In the genomic region with DNA sequence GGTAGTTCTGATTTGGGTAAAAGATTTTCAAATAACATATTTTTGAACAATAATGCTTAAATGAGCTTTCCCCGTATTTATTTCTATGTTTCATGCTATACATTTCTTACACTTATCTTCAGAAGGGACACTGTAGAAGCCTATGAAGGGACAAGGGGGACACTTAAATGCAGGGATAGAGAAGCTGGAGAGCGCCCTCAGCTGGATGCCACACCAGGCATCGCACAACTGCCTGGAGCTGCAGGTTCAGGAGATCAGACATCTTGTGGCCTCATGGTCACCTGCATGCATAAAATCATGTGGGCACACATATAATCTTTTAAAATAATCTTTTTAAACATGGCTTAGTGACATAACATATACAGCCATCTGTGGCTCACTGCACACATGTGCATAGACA, we compare ENCODE assay signal across 21 mouse cellular contexts. TPM values are rescaled to one million over a fixed set of nuclear protein-coding genes. Genes with fewer than 3 reads are reported as not detected.
A peak's percentile ranks its signal among the peaks of the same experiment; 100 is the strongest.
DNase-seq lines count a peak whose midpoint lies in the region; ATAC-seq and TF ChIP-seq lines count a peak whose summit lies in the region.
"Had no signal": no experiment of that assay in that cellular context is flagged by ENCODE, and none has a peak within 500 bp of the region (broad histone marks: within the 10 kb centered on the region; RNA-seq: fewer than 3 reads in every experiment).

No protein-coding gene starts in this region.

- no peak overlapping the region for H3K9ac ChIP-seq in kidney, postnatal 0 days (ENCODE audit: low read depth, low read length)
- H3K9ac ChIP-seq: heart, embryonic 15.5 days; hindbrain, embryonic 15.5 days had no signal

- 95% methylated on average over 3 of the region's 3 CpGs for WGBS in kidney, postnatal 0 days
- 94% methylated on average over 3 of the region's 3 CpGs for WGBS in lung, adult 2 months

- TF ChIP-seq POLR2A in lung, adult 2 months (IDR thresholded peaks at IDR 0.05; ENCODE audit: borderline replicate concordance, extremely low read depth, low read depth, low read length) = no peak
- no peak for TF ChIP-seq POLR2A in embryonic fibroblast, embryonic 13.5 days (IDR thresholded peaks at IDR 0.05; ENCODE audit: low read depth, low read length)

- no peak overlapping the region for H3K4me3 ChIP-seq in kidney, postnatal 0 days (replicated peaks; ENCODE audit: low read depth, low read length)
- no peak overlapping the region for H3K4me3 ChIP-seq in lung, adult 2 months (replicated peaks; ENCODE audit: extremely low read depth, low read depth, low read length)
- H3K4me3 ChIP-seq in embryonic fibroblast, embryonic 13.5 days (ENCODE audit: insufficient read depth, low read length) = no peak overlapping the region
- H3K4me3 ChIP-seq: heart, embryonic 15.5 days; hindbrain, embryonic 15.5 days had no signal

- DNase-seq in adrenal gland, postnatal 36 days = peak; percentile 17 to 36
- DNase-seq in adrenal gland, adult 18-20 months (ENCODE audit: low spot score in 2 of 2) = no peak
- DNase-seq in kidney, postnatal 0 days (ENCODE audit: low spot score) = no peak
- DNase-seq in kidney, adult 18-20 months = no peak
- DNase-seq in lung, adult 2 months = no peak
- DNase-seq in lung, postnatal 25 days (ENCODE audit: low spot score) = no peak
- DNase-seq in right cerebral cortex, postnatal 25 days = no peak
- DNase-seq: adrenal gland, adult 2 months; cerebellum, adult 9-11 months; embryo, embryonic 11 days; lung, postnatal 10 days; right cerebral cortex, adult 18-20 months had no signal

- peak; percentile 39; the same call in 1 of the 2 replicates for TF ChIP-seq CTCF in kidney, postnatal 0 days (IDR thresholded peaks at IDR 0.05; ENCODE audit: low read depth)
- TF ChIP-seq CTCF in lung, adult 2 months (IDR thresholded peaks at IDR 0.05; ENCODE audit: insufficient read depth, low read length) = peak; percentile 42
- TF ChIP-seq CTCF in embryonic fibroblast, embryonic 13.5 days (IDR thresholded peaks at IDR 0.05; ENCODE audit: borderline replicate concordance, insufficient read depth, low read length) = peak; percentile 20; the same call in 1 of the 2 replicates

- no peaks in the 10 kb centered on the region for H3K27me3 ChIP-seq in kidney, postnatal 0 days (ENCODE audit: insufficient read depth, low read length)
- H3K27me3 ChIP-seq: heart, embryonic 15.5 days; hindbrain, embryonic 15.5 days had no signal

- no peak for ATAC-seq in kidney, postnatal 0 days (replicated peaks; ENCODE audit: low FRiP score, low read depth)
- ATAC-seq: forebrain, embryonic 14.5 days had no signal

- peaks cover 54% of the 10 kb centered on the region for H3K36me3 ChIP-seq in kidney, postnatal 0 days (ENCODE audit: insufficient read depth, low read length)

- no peaks in the 10 kb centered on the region for H3K9me3 ChIP-seq in kidney, postnatal 0 days (replicated peaks; ENCODE audit: low read length)
- H3K9me3 ChIP-seq: heart, embryonic 15.5 days; hindbrain, embryonic 15.5 days had no signal

- H3K4me2 ChIP-seq in kidney, postnatal 0 days (ENCODE audit: low read length) = no peak overlapping the region
- H3K4me2 ChIP-seq: heart, embryonic 15.5 days; hindbrain, embryonic 15.5 days; midbrain, embryonic 11.5 days had no signal

- H3K4me1 ChIP-seq in kidney, postnatal 0 days (replicated peaks; ENCODE audit: insufficient read depth, low read length) = no peaks in the 10 kb centered on the region
- H3K4me1 ChIP-seq in lung, adult 2 months (ENCODE audit: control insufficient read depth, insufficient read depth, low read length) = no peaks in the 10 kb centered on the region
- H3K4me1 ChIP-seq in embryonic fibroblast, embryonic 13.5 days (ENCODE audit: control insufficient read depth, insufficient read depth, low read length) = peaks cover 10% of the 10 kb centered on the region
- H3K4me1 ChIP-seq: heart, embryonic 15.5 days; hindbrain, embryonic 15.5 days had no signal

- no peak overlapping the region for H3K27ac ChIP-seq in kidney, postnatal 0 days
- H3K27ac ChIP-seq in embryonic fibroblast, embryonic 13.5 days (ENCODE audit: insufficient read depth, low read length) = no peak overlapping the region
- H3K27ac ChIP-seq: heart, embryonic 15.5 days; hindbrain, embryonic 15.5 days had no signal

RNA-seq across cellular contexts. Expression of a gene that starts 9.8 kb away (rescaled TPM):
- 100 to 1,000 TPM; 151 to 162 TPM for total RNA-seq in adrenal gland, postnatal 36 days (2021)
- total RNA-seq in adrenal gland, adult 18-20 months (2021) = 100 to 1,000 TPM; 115 to 139 TPM
- 70.0 and 79.5 TPM in 2 replicates for polyA plus RNA-seq in kidney, postnatal 0 days (2015; fragmentation: Nextera tagmentation; extraction: Ambion mirVana)
- polyA plus RNA-seq in lung, adult 2 months (2012; rRNA removed) = 15.1 and 21.6 TPM in 2 replicates
- polyA plus RNA-seq in embryonic fibroblast, embryonic 13.5 days (2011; ENCODE audit: insufficient read length, low read depth, missing spikeins) = 192 and 197 TPM in 2 replicates

RNA-seq across cellular contexts. Expression of a gene that starts 13.3 kb away (rescaled TPM):
- total RNA-seq in adrenal gland, postnatal 36 days (2021) = 10 to 100 TPM; 17.9 to 24.7 TPM
- total RNA-seq in adrenal gland, adult 18-20 months (2021) = 10 to 100 TPM; 12.2 to 15.3 TPM
- polyA plus RNA-seq in kidney, postnatal 0 days (2015; fragmentation: Nextera tagmentation; extraction: Ambion mirVana) = 35.9 and 37.6 TPM in 2 replicates
- polyA plus RNA-seq in lung, adult 2 months (2012; rRNA removed) = 4.3 and 4.8 TPM in 2 replicates
- polyA plus RNA-seq in embryonic fibroblast, embryonic 13.5 days (2011; ENCODE audit: insufficient read length, low read depth, missing spikeins) = 17.0 and 20.2 TPM in 2 replicates

RNA-seq across cellular contexts. Expression of a gene that starts 13.5 kb away (rescaled TPM):
- total RNA-seq in adrenal gland, postnatal 36 days (2021) = 100 to 1,000 TPM; 174 to 239 TPM
- 100 to 1,000 TPM; 148 to 195 TPM for total RNA-seq in adrenal gland, adult 18-20 months (2021)
- polyA plus RNA-seq in kidney, postnatal 0 days (2015; fragmentation: Nextera tagmentation; extraction: Ambion mirVana) = 252 and 279 TPM in 2 replicates
- 44.0 and 44.2 TPM in 2 replicates for polyA plus RNA-seq in lung, adult 2 months (2012; rRNA removed)
- 162 and 173 TPM in 2 replicates for polyA plus RNA-seq in embryonic fibroblast, embryonic 13.5 days (2011; ENCODE audit: insufficient read length, low read depth, missing spikeins)

RNA-seq across cellular contexts. Expression of a gene that starts 39.2 kb away (rescaled TPM):
- total RNA-seq in adrenal gland, postnatal 36 days (2021) = not detected
- total RNA-seq in adrenal gland, adult 18-20 months (2021) = not detected
- not detected in 2 replicates for polyA plus RNA-seq in kidney, postnatal 0 days (2015; fragmentation: Nextera tagmentation; extraction: Ambion mirVana)
- not detected in 2 replicates for polyA plus RNA-seq in lung, adult 2 months (2012; rRNA removed)
- not detected in 2 replicates for polyA plus RNA-seq in embryonic fibroblast, embryonic 13.5 days (2011; ENCODE audit: insufficient read length, low read depth, missing spikeins)
- total RNA-seq: adrenal gland, adult 2 months; left cerebral cortex, adult 8-10 months had no signal
- polyA plus RNA-seq: adrenal gland, adult 2 months; forebrain, embryonic 14.5 days; heart, embryonic 15.5 days; hindbrain, embryonic 15.5 days had no signal

RNA-seq across cellular contexts. Expression of a gene that starts 51.2 kb away (rescaled TPM):
- total RNA-seq in adrenal gland, postnatal 36 days (2021) = not detected
- total RNA-seq in adrenal gland, adult 18-20 months (2021) = not detected
- polyA plus RNA-seq in kidney, postnatal 0 days (2015; fragmentation: Nextera tagmentation; extraction: Ambion mirVana) = 0.11 and 0.14 TPM in 2 replicates
- polyA plus RNA-seq in lung, adult 2 months (2012; rRNA removed) = 0.18 and 0.65 TPM in 2 replicates
- not detected in 2 replicates for polyA plus RNA-seq in embryonic fibroblast, embryonic 13.5 days (2011; ENCODE audit: insufficient read length, low read depth, missing spikeins)
- total RNA-seq: adrenal gland, adult 2 months; granulocyte monocyte progenitor cell, adult 5-6 weeks had no signal
- polyA plus RNA-seq: adrenal gland, adult 2 months; heart, embryonic 15.5 days; large intestine, adult 2 months; midbrain, embryonic 11.5 days; urinary bladder, adult 2 months had no signal

Comparison
In these comparisons a context has a peak if more than half of its experiments do, and no peak if none do; other contexts are left out.
1. DNase-seq: peak in adrenal gland, postnatal 36 days (2 of 2); none in adrenal gland, adult 18-20 months (0 of 2), kidney, postnatal 0 days (single experiment), kidney, adult 18-20 months (single experiment), lung, adult 2 months (single experiment), lung, postnatal 25 days (single experiment) and right cerebral cortex, postnatal 25 days (single experiment).
2. Peak in every context shown above with its lines, with median percentiles within 50 percentile points of each other: CTCF ChIP-seq.